8 mouse cellular contexts compared by ENCODE assay signal in genomic region chr19:9992011-9992958, GRCm38 (mm10). TPM values are rescaled to one million over a fixed set of nuclear protein-coding genes. Genes with fewer than 3 reads are reported as not detected.
DNase-seq lines count a peak whose midpoint lies in the region; ATAC-seq and TF ChIP-seq lines count a peak whose summit lies in the region.

No protein-coding gene starts in this region.

- ATAC-seq in heart, embryonic 15.5 days (replicated peaks; ENCODE audit: insufficient number of reproducible peaks, insufficient read depth, low FRiP score, low read depth), result 0 out of 2 replicates have a peak, but pooled peaks have one; percentile 6
- peak; percentile 67 for ATAC-seq in hindbrain, embryonic 13.5 days (ENCODE audit: low FRiP score)
- ATAC-seq in midbrain, embryonic 12.5 days (ENCODE audit: low FRiP score, low read depth), result peak; percentile 34

- no peaks in the 10 kb centered on the region for H3K9me3 ChIP-seq in heart, embryonic 15.5 days (replicated peaks)
- no peaks in the 10 kb centered on the region for H3K9me3 ChIP-seq in hindbrain, embryonic 13.5 days
- no peaks in the 10 kb centered on the region for H3K9me3 ChIP-seq in midbrain, embryonic 12.5 days

- peak overlapping the region; percentile 56 for H3K4me2 ChIP-seq in heart, embryonic 15.5 days
- H3K4me2 ChIP-seq in hindbrain, embryonic 13.5 days, result peak overlapping the region; percentile 47
- peak overlapping the region; percentile 54 for H3K4me2 ChIP-seq in midbrain, embryonic 12.5 days (replicated peaks)

- TF ChIP-seq CTCF in cortical plate, adult 2 months (IDR thresholded peaks at IDR 0.05; ENCODE audit: extremely low read depth, insufficient read depth, low read length), result no peak

- no peak for DNase-seq in heart, postnatal 4 days
- DNase-seq in left cerebral cortex, adult 9 months (ENCODE audit: low spot score in 2 of 2), result no peak
- DNase-seq in thymus, postnatal 0 days (ENCODE audit: low spot score), result no peak
- DNase-seq in MN1 (ENCODE audit: low spot score), result no peak

- no peaks in the 10 kb centered on the region for H3K36me3 ChIP-seq in heart, embryonic 15.5 days
- no peaks in the 10 kb centered on the region for H3K36me3 ChIP-seq in hindbrain, embryonic 13.5 days
- H3K36me3 ChIP-seq in midbrain, embryonic 12.5 days, result no peaks in the 10 kb centered on the region

- no peak overlapping the region for H3K9ac ChIP-seq in heart, embryonic 15.5 days
- peak overlapping the region; percentile 31 for H3K9ac ChIP-seq in hindbrain, embryonic 13.5 days
- peak overlapping the region; percentile 39 for H3K9ac ChIP-seq in midbrain, embryonic 12.5 days (replicated peaks)

- H3K27ac ChIP-seq in heart, embryonic 15.5 days, result no peak overlapping the region
- no peak overlapping the region for H3K27ac ChIP-seq in cortical plate, adult 2 months (ENCODE audit: insufficient read depth, low read length)
- 0 out of 2 replicates have a peak overlapping the region, but pooled peaks have one; percentile 4 for H3K27ac ChIP-seq in hindbrain, embryonic 13.5 days
- H3K27ac ChIP-seq in midbrain, embryonic 12.5 days (replicated peaks), result 0 out of 2 replicates have a peak overlapping the region, but pooled peaks have one; percentile 2

- WGBS in heart, embryonic 15.5 days, result 49% methylated on average over 26 of the region's 26 CpGs
- WGBS in hindbrain, embryonic 13.5 days, result 42% methylated on average over 26 of the region's 26 CpGs
- 46% methylated on average over 26 of the region's 26 CpGs for WGBS in midbrain, embryonic 12.5 days

- H3K4me3 ChIP-seq in heart, embryonic 15.5 days, result peak overlapping the region; percentile 33
- 0 out of 2 replicates have a peak overlapping the region, but pooled peaks have one; percentile 0 for H3K4me3 ChIP-seq in cortical plate, adult 2 months (ENCODE audit: insufficient read depth, low read length)
- peak overlapping the region; percentile 31 for H3K4me3 ChIP-seq in hindbrain, embryonic 13.5 days
- H3K4me3 ChIP-seq in midbrain, embryonic 12.5 days, result peak overlapping the region; percentile 31

- H3K4me1 ChIP-seq in heart, embryonic 15.5 days (replicated peaks), result peaks cover 12% of the 10 kb centered on the region; the same call in 1 of the 2 replicates
- no peaks in the 10 kb centered on the region for H3K4me1 ChIP-seq in cortical plate, adult 2 months (ENCODE audit: control insufficient read depth, insufficient read depth, low read length)
- H3K4me1 ChIP-seq in hindbrain, embryonic 13.5 days (replicated peaks), result peaks cover 11% of the 10 kb centered on the region
- peaks cover 10% of the 10 kb centered on the region; the same call in 1 of the 2 replicates for H3K4me1 ChIP-seq in midbrain, embryonic 12.5 days

- TF ChIP-seq POLR2A in cortical plate, adult 2 months (IDR thresholded peaks at IDR 0.05; ENCODE audit: extremely low read depth, insufficient read depth, low read length), result no peak

- no peaks in the 10 kb centered on the region for H3K27me3 ChIP-seq in heart, embryonic 15.5 days
- H3K27me3 ChIP-seq in hindbrain, embryonic 13.5 days, result no peaks in the 10 kb centered on the region
- H3K27me3 ChIP-seq in midbrain, embryonic 12.5 days, result peaks cover 6% of the 10 kb centered on the region; the same call in 1 of the 2 replicates

RNA-seq across cellular contexts. Expression of gene Best1, which starts 9.1 kb away (rescaled TPM):
- 0.19 and 0.25 TPM in 2 replicates for polyA plus RNA-seq in heart, embryonic 15.5 days (2015; fragmentation: Nextera tagmentation; extraction: Ambion mirVana)
- not detected for total RNA-seq in heart, postnatal 4 days (2021)
- polyA plus RNA-seq in cortical plate, adult 2 months (2012; rRNA removed), result 0.98 and 1.1 TPM in 2 replicates
- polyA plus RNA-seq in hindbrain, embryonic 13.5 days (2015; fragmentation: Nextera tagmentation; extraction: Ambion mirVana), result 1.5 and 1.7 TPM in 2 replicates
- 1.1 TPM in 2 replicates for polyA plus RNA-seq in midbrain, embryonic 12.5 days (2016; fragmentation: Nextera tagmentation; extraction: Ambion mirVana)
- 0.39 and 0.54 TPM in 2 replicates for polyA plus RNA-seq in thymus, postnatal 0 days (2015; fragmentation: Nextera tagmentation; extraction: Ambion mirVana)

RNA-seq across cellular contexts. Expression of gene Rab3il1, which starts 9.2 kb away (rescaled TPM):
- 21.8 and 30.0 TPM in 2 replicates for polyA plus RNA-seq in heart, embryonic 15.5 days (2015; fragmentation: Nextera tagmentation; extraction: Ambion mirVana)
- 10 to 100 TPM; 12.2 to 12.5 TPM for total RNA-seq in heart, postnatal 4 days (2021)
- 12.9 and 13.6 TPM in 2 replicates for polyA plus RNA-seq in cortical plate, adult 2 months (2012; rRNA removed)
- polyA plus RNA-seq in hindbrain, embryonic 13.5 days (2015; fragmentation: Nextera tagmentation; extraction: Ambion mirVana), result 22.6 and 25.1 TPM in 2 replicates
- polyA plus RNA-seq in midbrain, embryonic 12.5 days (2016; fragmentation: Nextera tagmentation; extraction: Ambion mirVana), result 28.2 and 34.2 TPM in 2 replicates
- 12.6 and 13.3 TPM in 2 replicates for polyA plus RNA-seq in thymus, postnatal 0 days (2015; fragmentation: Nextera tagmentation; extraction: Ambion mirVana)

RNA-seq across cellular contexts. Expression of gene Fth1, which starts 11.9 kb away (rescaled TPM):
- polyA plus RNA-seq in heart, embryonic 15.5 days (2015; fragmentation: Nextera tagmentation; extraction: Ambion mirVana), result 1,879 and 1,985 TPM in 2 replicates
- 1,000 to 10,000 TPM; 1,376 to 1,487 TPM for total RNA-seq in heart, postnatal 4 days (2021)
- polyA plus RNA-seq in cortical plate, adult 2 months (2012; rRNA removed), result 5,395 and 6,156 TPM in 2 replicates
- polyA plus RNA-seq in hindbrain, embryonic 13.5 days (2015; fragmentation: Nextera tagmentation; extraction: Ambion mirVana), result 1,535 and 1,618 TPM in 2 replicates
- polyA plus RNA-seq in midbrain, embryonic 12.5 days (2016; fragmentation: Nextera tagmentation; extraction: Ambion mirVana), result 1,351 and 1,421 TPM in 2 replicates
- 2,555 and 2,649 TPM in 2 replicates for polyA plus RNA-seq in thymus, postnatal 0 days (2015; fragmentation: Nextera tagmentation; extraction: Ambion mirVana)

RNA-seq across cellular contexts. Expression of gene Fads3, which starts 49.1 kb away (rescaled TPM):
- polyA plus RNA-seq in heart, embryonic 15.5 days (2015; fragmentation: Nextera tagmentation; extraction: Ambion mirVana), result 39.4 and 43.9 TPM in 2 replicates
- 10 to 100 TPM; 55.6 to 55.7 TPM for total RNA-seq in heart, postnatal 4 days (2021)
- 44.5 and 44.6 TPM in 2 replicates for polyA plus RNA-seq in cortical plate, adult 2 months (2012; rRNA removed)
- 15.2 and 18.0 TPM in 2 replicates for polyA plus RNA-seq in hindbrain, embryonic 13.5 days (2015; fragmentation: Nextera tagmentation; extraction: Ambion mirVana)
- polyA plus RNA-seq in midbrain, embryonic 12.5 days (2016; fragmentation: Nextera tagmentation; extraction: Ambion mirVana), result 9.6 and 10.7 TPM in 2 replicates
- 1.2 and 1.6 TPM in 2 replicates for polyA plus RNA-seq in thymus, postnatal 0 days (2015; fragmentation: Nextera tagmentation; extraction: Ambion mirVana)

Comparison
In these comparisons a context has a peak if more than half of its experiments do, and no peak if none do; other contexts are left out.
1. ATAC-seq: peak in every context shown above with its lines; median percentile 67 in hindbrain, embryonic 13.5 days; 34 in midbrain, embryonic 12.5 days; 6 in heart, embryonic 15.5 days.
2. H3K27ac ChIP-seq: peak in hindbrain, embryonic 13.5 days (single experiment) and midbrain, embryonic 12.5 days (single experiment); none in heart, embryonic 15.5 days (single experiment) and cortical plate, adult 2 months (single experiment).
3. Peak in every context shown above with its lines, with median percentiles within 50 percentile points of each other: H3K4me2 ChIP-seq and H3K4me3 ChIP-seq.